Mouse (Mus musculus) limb, embryonic 15.5 days (tissue): Measurements from ENCODE around the gene Gm49416. TPM values are rescaled to one million over a fixed set of nuclear protein-coding genes. Genes with fewer than 3 reads are reported as not detected.

ENCODE experiments used
- microRNA-seq: library from miRNA; unstranded; fragments of <30 nt; microRNA quantifications from one replicate; pipeline ENCODE4, GENCODE M21; 2016
- polyA plus RNA-seq: library from polyadenylated mRNA; unstranded; fragments of >200 nt; fragmentation: Nextera tagmentation; extraction: Ambion mirVana; gene quantifications from 2 replicates; pipeline ENCODE4 v1.2.1, GENCODE M21; 2015

Gm49416 gene
- polyA plus RNA-seq, 1 experiment from 2014 or later, result not detected

Small RNA genes within 50 kb of the gene (microRNA-seq; reads per million reads assigned to microRNA genes)
- gene Mir5136, result not detected

Other genes starting within 250 kb of the Gm49416 start
- 0.18 and 0.19 TPM in 2 replicates for gene Chrm1, start 225.1 kb upstream of the Gm49416 start, polyA plus RNA-seq
- gene Slc3a2, start 165.6 kb upstream of the Gm49416 start, polyA plus RNA-seq, result 118 and 148 TPM in 2 replicates
- 93.8 and 96.0 TPM in 2 replicates for gene Wdr74, start 153.1 kb upstream of the Gm49416 start, polyA plus RNA-seq
- gene 1700092M07Rik, start 148.2 kb upstream of the Gm49416 start, polyA plus RNA-seq, result 1.7 and 2.3 TPM in 2 replicates
- gene Stx5a, start 147.5 kb upstream of the Gm49416 start, polyA plus RNA-seq, result 185 and 189 TPM in 2 replicates
- gene Nxf1, start 131.9 kb upstream of the Gm49416 start, polyA plus RNA-seq, result 171 and 188 TPM in 2 replicates
- gene Tmem223, start 117.9 kb upstream of the Gm49416 start, polyA plus RNA-seq, result 141 and 155 TPM in 2 replicates
- 78.4 and 81.7 TPM in 2 replicates for gene Tmem179b, start 114.5 kb upstream of the Gm49416 start, polyA plus RNA-seq
- gene Taf6l, start 102.5 kb upstream of the Gm49416 start, polyA plus RNA-seq, result 24.9 and 25.3 TPM in 2 replicates
- 149 and 152 TPM in 2 replicates for gene Polr2g, start 90.3 kb upstream of the Gm49416 start, polyA plus RNA-seq
- 4.6 and 4.8 TPM in 2 replicates for gene Zbtb3, start 86.4 kb upstream of the Gm49416 start, polyA plus RNA-seq
- gene Ttc9c, start 69.6 kb upstream of the Gm49416 start, polyA plus RNA-seq, result 50.4 and 56.8 TPM in 2 replicates
- gene Hnrnpul2, start 68.9 kb upstream of the Gm49416 start, polyA plus RNA-seq, result 5.4 and 5.6 TPM in 2 replicates
- not detected in 2 replicates for gene AC129217.1, start 59.2 kb upstream of the Gm49416 start, polyA plus RNA-seq
- 77.4 and 93.6 TPM in 2 replicates for gene Bscl2, start 51.5 kb upstream of the Gm49416 start, polyA plus RNA-seq
- 2.0 and 3.0 TPM in 2 replicates for gene Gng3, start 49.7 kb upstream of the Gm49416 start, polyA plus RNA-seq
- 3.1 and 4.3 TPM in 2 replicates for gene Lrrn4cl, start 38.2 kb upstream of the Gm49416 start, polyA plus RNA-seq
- gene Ubxn1, start 17.4 kb upstream of the Gm49416 start, polyA plus RNA-seq, result 173 and 176 TPM in 2 replicates
- 65.9 and 69.1 TPM in 2 replicates for gene Uqcc3, start 8.0 kb upstream of the Gm49416 start, polyA plus RNA-seq
- gene Lbhd1, start 5.2 kb upstream of the Gm49416 start, polyA plus RNA-seq, result 69.3 and 76.7 TPM in 2 replicates
- not detected in 2 replicates for gene Gm49403, start 5.0 kb upstream of the Gm49416 start, polyA plus RNA-seq
- gene 1810009A15Rik, start 73 bp upstream of the Gm49416 start, polyA plus RNA-seq, result 76.8 and 80.9 TPM in 2 replicates
- gene Ints5, start 4.1 kb downstream of the Gm49416 start, polyA plus RNA-seq, result 38.6 and 42.0 TPM in 2 replicates
- 97.4 and 102 TPM in 2 replicates for gene Ganab, start 9.1 kb downstream of the Gm49416 start, polyA plus RNA-seq
- gene B3gat3, start 31.4 kb downstream of the Gm49416 start, polyA plus RNA-seq, result 47.1 and 48.6 TPM in 2 replicates
- 4.0 and 4.6 TPM in 2 replicates for gene Rom1, start 40.4 kb downstream of the Gm49416 start, polyA plus RNA-seq
- 41.8 and 42.7 TPM in 2 replicates for gene Eml3, start 40.6 kb downstream of the Gm49416 start, polyA plus RNA-seq
- 155 and 160 TPM in 2 replicates for gene Mta2, start 52.9 kb downstream of the Gm49416 start, polyA plus RNA-seq
- 29.3 and 30.0 TPM in 2 replicates for gene Tut1, start 64.9 kb downstream of the Gm49416 start, polyA plus RNA-seq
- gene Eef1g, start 78.1 kb downstream of the Gm49416 start, polyA plus RNA-seq, result 467 and 482 TPM in 2 replicates
- 96.4 and 104 TPM in 2 replicates for gene Ahnak, start 100.4 kb downstream of the Gm49416 start, polyA plus RNA-seq
- gene Scgb1a1, start 199.0 kb downstream of the Gm49416 start, polyA plus RNA-seq, result 0.98 and 1.2 TPM in 2 replicates
- gene Asrgl1, start 246.7 kb downstream of the Gm49416 start, polyA plus RNA-seq, result 11.5 and 14.1 TPM in 2 replicates